Mouse (Mus musculus) c-Kit-negative CD71-positive TER-119-positive erythroid progenitor cells, embryonic 14.5 days (primary cell): ENCODE measurements at regions not wholly inside any gene's neighbourhood (a gene's known extent, or its start where the extent isn't known, plus 50 kb on each side); places are given as distances from the start of the nearest gene placed in this dataset.

Source experiments
- DNase-seq: peaks from one replicate; pipeline ENCODE4 v3.0.0-alpha.2; 2013; ENCODE audit warnings: low read depth, low spot score

DNA sequence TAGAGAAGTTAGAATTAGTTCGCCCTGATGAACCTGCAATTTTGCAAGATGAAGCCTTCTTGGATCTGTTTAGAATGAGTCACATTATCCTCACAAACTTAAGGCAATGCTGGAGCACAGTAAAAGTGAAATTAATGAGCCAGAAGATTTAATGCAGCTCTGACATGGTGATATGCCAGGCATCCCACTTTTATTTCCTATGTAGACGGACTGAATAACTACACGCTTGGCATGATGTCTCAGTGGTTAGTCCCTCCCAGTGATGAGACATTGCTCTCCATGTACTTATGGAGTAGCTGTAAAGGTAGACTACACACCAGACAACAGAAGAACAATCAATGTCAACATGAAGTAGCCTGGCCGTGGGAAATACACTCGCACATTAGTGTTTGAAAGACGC, 161.5 kb upstream of the Gm5148 start:
- DNase-seq: no peak

DNA sequence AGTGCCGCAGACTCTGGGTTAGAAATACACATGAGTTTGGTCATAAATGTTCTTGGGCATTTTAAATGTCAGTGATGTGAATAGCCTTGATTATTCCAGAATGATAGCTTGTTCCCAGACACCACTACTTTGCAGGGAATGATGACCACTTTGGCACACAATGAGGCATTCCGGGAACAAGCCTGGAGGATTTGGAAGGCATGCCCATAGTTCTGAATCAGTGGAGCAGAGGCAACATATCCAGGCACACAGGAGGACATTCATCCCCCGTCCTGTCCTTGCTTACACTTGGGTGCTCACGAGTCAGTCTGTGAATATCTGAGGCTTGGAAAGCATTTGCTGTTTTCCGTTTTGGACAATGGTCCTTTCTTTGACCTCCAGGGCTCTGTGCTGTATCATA, 158.1 kb upstream of the Gm5148 start:
- no peak for DNase-seq

DNA sequence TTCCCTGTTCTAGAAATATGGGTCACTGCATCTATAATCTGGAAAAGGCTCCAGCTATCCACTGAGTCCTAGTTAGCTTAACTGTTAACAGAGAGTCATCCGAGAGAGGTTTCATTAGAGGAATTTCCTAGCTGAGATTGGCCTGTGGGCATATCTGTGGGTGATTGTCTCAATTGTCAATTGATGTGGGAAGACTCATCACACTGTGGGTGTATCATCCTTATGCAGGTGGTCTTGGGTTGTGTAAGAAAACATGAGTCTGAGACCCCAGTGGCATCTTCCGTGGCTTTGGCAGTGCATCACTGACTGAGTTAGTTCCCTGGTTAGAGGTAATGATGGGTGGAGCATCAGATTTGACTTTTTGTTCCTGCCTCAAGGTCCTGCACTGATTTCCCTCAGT, 156.7 kb upstream of the Gm5148 start:
- no peak for DNase-seq

DNA sequence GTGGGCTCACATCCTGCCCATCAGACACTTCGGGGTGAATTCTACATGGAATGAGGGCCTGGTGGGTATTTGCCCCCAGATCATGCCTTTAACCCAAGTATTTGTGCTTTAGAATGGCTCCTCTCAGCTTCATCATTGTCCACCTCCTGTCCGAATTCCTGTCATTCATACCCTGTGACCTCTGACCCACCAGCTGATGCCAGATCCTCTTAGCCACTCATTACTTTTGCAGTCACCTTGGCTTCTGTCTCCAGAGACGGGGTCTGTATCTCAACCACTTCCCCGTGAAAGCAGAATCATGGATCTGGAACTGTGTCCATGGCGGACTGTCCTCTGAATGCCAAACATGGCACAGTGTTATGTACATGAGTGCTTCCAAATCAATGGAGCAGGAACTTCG, 154.8 kb upstream of the Gm5148 start:
- no peak for DNase-seq

DNA sequence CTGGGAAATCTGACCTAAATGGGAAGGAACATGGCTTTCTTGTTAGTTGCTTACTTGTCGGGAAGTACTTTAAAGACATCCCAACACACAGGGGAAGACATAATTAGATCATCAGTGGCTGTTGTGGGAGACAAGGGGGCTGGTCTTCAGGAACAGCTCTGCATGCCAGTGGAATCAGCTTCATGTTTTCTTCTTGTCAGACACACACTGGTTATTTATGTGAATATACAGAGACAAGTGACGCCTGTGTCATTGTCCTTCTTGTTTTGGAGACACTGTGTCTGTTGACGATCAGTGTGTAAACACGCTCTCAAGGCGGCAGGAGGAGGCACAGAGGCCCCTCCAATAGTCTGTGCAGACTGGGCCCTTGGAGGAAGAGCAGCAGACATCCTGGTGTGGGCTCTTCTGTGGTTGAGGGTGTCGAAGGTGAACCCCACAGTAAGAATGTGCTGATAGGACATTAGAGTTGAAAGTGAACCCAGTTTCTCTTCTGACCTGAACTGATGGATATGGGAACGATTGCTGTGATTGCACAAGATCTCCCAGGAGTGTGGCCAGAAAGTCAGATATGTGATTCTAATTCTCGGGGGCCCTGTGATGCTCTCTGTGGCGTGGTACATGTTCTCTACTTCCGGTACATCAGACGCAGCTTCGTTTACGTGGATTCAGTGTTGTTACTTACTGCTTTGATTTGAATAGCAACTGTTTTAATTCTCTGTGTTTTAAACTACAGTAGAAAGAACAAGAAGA, 151.9 kb upstream of the Gm5148 start:
- DNase-seq: no peak

DNA sequence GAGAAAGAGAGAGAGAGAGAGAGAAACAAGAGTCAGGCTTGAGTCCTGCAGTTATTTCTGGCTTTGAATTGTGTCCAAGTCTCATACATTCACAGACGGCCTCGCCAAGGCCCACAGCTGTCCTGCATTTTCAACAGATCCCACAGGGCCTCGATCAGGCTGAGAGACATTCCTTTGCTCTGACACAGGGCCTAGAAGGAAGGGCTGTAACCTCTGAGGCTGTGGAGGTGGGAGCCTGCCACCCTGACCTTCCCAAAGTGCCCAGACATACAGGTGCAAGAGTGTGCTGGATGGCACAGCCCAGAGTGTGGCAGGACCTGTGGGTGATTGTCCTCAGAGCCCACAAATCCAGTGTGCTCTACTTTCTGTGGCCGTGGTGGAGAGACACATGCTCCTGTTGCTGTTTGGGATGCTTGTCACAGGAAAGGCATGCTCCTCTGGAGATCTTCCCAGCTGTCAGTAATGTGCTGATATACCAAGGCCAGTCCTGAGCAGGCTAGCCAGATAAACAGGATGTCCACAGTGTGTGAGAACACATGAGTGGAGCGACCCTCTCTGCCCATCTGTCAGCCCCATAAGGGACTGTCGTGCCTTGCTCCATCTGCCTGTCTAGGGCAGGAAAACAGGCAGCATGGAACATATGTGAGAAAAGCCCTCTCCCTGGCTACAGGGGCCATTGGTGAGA, 151.2 kb upstream of the Gm5148 start:
- no peak for DNase-seq

DNA sequence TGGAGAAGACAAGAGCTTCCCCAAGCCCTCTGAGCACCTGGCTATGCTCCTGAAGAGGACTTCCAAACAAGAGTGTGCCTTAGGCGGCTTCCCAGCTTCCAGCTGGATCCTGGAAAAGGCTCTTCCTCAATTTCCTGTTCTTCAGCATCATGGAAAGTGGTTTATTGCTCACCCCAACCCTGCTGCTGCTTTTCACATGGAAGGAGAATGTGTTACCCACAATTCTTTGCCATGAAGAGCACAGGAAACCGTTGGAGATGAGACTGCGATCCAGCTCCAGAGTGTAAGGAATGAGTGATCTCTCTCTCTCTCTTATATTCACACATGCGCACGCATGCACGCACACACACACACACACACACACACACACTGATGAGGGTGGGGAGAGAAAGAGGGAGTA, 150.6 kb upstream of the Gm5148 start:
- DNase-seq: no peak

DNA sequence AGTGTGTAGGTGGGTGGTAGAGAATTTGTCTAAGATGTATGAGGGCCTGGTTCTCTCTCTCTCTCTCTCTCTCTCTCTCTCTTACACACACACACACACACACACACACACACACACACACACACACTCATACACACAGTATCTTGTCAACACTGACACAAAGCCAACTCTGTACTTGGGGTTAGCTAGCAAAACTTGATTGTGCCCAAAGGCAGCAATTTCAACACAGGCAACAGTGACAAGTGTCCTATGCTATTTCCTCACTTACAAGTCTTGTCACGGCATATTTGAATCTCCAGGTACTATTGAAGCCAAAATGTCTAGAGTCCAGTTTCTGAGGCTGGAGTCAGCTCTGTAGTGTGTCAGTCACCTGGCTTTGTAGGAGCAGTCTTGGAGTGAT, 150.1 kb upstream of the Gm5148 start:
- DNase-seq: no peak

DNA sequence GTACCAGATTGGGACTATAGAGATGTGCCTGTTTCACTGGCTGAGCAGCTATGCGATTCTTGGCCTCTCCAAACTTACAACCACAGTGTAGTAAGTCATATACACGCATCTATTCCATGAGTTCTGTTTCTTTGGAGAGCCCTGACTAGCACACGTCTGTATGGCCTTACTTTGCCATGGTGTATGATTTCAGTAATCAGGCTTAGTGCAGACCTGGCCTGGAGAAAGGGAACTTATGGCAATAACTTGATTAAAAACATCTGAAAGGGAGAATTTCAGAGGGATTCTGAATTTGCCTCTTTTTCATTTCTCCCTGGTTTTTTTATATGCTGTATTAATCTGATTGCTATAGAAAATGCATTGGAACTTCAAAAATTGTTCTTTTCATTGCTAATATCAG, 148.0 kb upstream of the Gm5148 start:
- no peak for DNase-seq

DNA sequence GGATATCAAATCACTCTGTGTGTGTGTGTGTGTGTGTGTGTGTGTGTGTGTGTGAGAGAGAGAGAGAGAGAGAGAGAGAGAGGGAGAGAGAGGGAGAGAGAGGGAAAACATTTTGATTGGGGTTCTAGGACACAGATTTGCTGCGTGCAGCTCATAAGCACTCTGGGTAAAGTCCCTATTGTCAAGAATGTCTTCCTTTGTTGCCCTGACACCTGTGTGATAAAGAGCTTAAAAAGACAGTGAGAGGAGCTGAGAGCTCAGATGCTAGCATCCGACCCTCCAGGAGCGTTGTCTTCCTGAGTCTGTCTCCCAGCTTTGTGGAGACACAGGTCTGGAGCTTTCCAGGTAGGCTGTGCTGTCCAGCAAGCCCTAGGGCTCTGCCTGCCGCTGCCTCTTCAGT, 146.8 kb upstream of the Gm5148 start:
- no peak for DNase-seq

DNA sequence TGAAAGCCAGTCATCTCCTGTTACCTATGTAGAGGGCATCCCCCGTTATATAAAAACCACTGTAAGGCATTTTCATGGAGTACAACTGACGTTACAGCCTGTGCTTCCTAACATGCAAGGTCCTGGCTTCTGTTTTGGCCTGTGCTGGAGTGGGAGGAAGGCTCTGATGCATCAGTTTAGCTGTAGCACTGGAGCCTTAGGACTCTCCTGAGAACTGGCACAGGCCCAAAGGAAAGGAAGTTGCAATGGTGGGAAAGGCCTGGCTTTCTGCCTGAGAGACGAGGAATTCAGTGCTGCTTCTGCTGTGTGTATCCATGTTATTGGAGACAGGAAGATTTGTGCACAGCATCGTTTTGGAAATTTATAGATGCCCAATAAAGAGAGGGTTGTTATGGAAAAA, 144.2 kb upstream of the Gm5148 start:
- no peak for DNase-seq

DNA sequence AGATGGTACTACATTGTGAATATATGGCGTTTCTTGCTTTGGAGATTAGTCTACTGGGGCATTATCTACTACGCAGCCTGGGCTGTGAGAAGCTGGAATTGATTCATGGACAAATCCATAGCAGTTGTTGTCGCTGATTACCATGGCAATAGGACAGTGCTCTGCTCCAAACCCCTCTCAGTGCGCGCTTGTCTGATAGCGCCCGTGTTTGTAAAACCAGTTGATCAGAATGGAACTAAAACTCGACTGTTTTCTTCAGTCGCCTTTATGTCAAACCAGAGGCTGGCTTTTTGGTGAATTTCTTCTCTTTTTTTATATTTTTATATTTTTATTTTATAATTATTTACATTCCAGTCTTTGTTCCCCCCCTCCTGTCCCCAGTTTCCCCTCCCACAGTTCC, 138.5 kb upstream of the Gm5148 start:
- no peak for DNase-seq

DNA sequence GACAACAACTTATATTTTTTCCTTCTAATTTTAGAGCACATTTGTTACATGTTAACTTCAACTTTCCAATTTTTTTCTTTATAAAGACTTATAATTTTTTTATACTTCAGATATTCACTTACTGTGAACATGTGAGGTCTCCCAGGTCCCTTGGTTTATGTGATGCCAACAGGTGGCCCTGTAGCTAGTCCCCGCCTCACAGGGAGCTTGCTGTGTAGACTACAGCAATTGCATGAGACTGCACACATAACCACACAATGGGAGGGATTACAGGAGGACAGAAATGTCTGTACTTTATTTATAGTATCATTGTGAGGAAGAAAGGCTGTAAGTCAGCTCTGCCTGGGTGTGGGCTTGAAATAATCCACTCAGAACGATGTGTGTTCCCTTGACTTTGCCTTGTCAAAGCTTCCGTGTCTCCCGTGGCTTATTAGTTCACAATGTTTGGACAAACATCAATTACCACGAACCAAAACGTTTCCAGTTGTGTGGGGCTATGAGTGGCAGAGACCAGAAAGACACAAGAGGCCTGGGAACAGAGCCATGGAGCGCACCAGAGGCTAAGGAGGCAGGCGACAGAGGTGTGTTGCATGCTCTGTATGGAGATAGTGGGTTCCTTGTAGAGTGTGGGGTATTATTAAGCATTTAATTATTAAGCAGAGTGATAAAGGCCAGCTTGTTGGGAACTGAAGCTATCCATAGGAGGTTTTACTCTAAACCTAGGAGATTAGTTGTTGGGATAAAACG, 136.6 kb upstream of the Gm5148 start:
- DNase-seq: no peak

DNA sequence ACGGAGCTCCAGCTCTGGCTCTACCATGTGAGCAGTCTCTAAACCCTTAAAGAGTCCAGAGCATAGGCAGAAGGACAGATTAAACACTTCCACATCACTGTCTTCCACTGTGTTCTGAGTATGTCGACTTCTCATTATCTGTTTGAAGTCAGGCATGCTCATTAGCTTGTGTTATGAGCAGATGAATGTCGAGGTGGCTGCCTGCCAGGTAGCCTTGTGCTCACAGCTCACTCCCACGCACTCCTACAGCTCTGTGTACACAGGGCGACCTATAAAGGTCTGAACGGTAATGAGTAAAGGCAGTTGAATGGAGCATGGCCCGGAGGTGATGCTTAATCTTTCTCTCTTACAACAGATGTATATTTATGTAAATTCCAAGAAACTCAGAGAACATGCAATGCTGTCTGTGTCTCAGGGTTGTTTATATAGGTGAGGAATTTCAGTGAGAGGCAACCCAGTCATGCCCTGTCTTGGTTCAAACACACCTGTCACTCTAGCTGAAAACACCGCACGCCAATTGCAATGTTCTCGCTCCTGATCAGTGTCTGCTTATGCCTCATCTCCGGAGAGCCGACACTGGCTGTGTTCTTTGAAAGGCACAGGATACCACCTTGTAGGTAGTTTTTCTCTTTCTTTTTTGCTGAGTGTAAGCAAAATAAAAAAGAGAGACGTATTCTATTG, 135.9 kb upstream of the Gm5148 start:
- DNase-seq: no peak

DNA sequence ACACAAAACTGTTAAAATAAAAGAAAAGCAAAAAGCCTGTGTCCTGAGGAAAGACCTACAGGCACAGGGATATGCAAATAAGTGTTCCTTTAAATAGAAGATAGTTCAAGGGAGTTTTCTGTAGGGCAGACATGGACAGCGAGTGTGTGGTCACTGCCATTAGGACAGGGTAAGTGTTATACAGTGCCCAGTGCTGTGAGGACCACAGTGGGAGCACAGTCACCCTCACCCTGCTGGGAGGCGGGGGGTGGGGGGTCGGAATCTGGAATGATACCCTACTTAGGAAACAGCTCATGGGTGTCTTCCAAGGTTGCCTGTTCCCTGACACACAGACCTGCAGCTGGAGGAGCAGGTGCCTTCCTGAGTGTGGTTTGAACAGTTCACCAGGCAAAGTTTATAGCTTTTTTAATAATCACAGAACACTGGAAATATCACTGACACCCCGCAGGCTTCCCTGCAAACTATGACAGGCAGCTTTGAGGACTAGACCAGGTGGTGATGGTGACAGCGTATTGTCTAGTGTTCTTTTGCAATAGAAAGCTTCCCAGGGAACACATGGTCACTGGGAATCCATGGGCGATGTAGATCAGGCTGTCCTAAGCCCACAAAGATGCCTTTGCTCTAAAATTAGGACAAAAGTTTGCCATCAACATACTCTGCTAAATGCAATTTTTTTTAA, 134.5 kb upstream of the Gm5148 start:
- no peak for DNase-seq

DNA sequence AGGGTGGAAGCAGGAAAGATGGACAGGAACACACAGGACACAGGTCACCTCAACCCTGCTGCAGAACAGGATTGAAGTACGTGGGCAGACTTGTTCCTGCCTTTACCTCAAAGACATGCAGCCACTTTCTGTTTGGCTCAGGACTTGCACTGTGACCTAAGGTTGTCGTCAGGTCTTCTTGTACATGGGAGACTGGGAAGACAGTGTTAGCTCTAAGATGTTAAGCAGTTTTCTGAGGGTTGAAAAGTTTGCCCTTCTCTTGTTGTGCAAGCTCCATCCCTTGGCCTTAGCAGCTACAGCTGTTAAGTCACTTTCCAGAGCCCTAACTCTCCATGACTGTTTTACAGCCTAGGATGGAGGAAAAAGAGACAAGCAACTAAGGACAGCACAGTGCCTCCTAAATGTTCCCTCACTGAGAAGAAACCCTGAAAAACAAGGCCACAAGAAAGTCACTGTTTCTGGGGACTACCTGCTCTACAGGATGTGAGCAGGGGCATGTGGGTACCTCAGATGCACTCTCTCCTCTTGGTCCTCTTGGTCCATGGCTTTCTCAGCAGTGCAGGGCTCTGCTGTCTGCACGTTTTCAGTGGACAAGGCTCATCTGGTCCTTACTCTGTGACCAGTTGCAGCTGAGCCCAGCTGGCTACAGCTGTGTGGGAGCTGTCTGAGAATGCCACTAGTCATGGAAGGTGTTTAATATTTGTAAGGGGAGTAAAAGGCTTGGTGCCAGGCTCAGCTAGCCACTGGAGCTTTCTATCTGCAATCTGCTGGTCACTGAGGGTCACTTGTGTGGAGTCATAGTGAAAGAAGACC, 122.1 kb upstream of the Gm5148 start:
- DNase-seq: no peak

DNA sequence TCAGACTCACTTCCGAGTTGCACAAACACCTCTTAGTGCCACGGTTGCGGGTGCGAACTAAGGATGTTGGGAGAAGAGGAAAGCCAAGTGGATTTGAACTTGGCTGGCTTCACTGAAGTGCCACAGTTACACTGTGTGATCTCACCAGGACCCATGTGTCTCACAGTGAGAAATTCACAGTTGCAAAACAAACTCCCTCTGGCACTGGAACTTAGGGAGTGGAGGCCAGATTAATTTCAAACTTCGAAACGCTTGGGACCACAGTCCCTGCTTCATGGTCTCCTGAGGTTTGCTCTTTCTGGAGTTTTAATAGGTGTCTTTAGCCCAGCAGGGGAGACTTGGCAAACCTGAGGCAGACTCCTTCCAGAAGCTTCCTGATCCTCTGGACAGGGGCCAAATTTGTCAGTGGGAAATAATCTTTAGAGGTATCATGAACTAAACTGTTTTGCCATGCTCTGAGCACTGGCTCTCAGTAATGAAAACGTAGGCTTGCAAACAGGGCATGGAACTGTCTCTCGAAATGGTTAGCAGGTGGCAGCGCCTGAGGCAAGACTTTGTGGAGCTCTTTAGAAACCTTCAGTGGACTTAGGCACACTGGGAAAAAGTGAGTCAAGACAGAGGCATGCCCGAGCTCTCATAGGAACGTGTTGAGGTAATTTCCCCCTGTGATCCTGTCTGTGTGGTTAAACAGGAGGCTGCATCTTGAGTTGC, 121.2 kb upstream of the Gm5148 start:
- DNase-seq: no peak

DNA sequence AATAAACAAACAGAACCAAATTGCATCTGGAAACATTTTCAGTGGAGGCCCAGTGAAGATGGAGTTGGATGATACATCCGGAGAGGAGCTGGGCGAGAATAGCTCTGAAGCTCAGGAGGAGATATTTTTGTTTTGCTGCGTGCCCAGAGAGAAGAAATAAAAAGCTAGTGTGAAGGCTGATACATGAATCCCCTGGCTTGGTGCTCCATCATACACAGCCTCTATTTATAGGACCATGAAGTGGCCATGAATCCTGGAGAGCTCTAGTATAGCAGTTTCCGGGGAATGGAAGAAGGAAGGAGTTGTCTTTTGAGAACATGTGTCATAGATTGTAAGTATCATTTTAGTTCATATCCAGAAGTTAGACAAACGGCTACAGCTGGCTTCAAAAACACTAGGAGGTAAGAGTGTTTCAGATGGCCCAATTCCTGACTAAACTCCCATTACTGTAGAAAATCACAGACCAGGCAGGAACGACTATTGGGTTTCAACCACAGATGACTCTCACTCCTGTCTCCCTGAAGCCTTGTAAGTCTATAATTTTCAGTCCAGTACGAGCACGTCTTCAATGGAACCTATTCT, 120.5 kb upstream of the Gm5148 start:
- DNase-seq: no peak

DNA sequence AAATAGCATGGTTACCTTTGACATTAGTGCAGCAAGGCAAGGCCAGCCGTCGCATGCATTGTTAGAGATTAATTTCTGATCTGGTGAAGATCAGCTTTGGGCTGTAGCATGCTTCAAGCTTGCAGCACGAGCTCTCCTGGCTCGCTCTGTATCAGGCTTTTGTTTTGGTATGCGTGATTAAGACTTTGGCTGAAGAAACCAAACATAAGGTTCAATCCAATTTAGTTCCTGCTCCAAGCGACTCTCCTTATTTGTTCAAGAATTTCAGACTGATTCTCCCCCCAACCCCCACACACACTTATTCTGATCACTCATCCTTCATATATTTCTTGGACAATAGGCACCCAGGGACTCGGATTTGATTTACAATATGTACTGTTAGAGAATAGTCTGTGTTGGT, 118.0 kb upstream of the Gm5148 start:
- DNase-seq: no peak

DNA sequence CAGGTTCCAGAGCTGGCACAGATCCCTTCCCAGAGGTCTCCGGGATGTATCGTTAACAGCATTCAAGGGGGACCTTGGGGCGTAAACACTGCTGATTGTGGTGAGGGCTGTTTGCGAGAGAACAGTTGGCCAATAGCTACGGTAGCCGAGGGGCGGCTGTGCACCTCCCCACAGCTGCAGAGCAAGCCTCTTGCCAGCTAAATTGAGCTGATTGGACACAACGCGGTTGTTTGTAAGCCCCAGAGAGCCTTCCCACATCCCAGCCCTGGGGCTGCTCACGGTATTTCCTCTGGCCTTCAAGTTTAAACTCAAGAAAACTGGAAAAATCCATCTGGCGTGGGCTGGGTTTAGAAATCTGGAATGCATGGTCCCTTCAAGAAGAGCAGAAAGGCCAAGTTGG, 114.6 kb upstream of the Gm5148 start:
- no peak for DNase-seq
